Mouse (Mus musculus): ENCODE measurements around the gene Nek1.
"Not testable (repeated sequence)": the region's sequence is repeated elsewhere in the genome, so short reads cannot be mapped to it uniquely, and the experiment has no call there.

Gene Nek1

GRCm38 (mm10) chr8:60984260-60985010 lies 8.6 kb upstream of the Nek1 start:
- DNase-seq (ENCODE audit: low read depth, low spot score), result not testable (repeated sequence)

- DNase-seq (ENCODE audit: low read depth, low spot score), result peak; percentile 77
Observed at GRCm38 (mm10) chr8:60992561-60992909, 460 bp upstream of the Nek1 start.

GRCm38 (mm10) chr8:60993639-60993986 lies 618 bp downstream of the Nek1 start:
- DNase-seq (ENCODE audit: low read depth, low spot score), result no peak

- no peak for DNase-seq (ENCODE audit: low read depth, low spot score)
Observed at GRCm38 (mm10) chr8:60996468-60996867, 3.5 kb downstream of the Nek1 start.

DNA sequence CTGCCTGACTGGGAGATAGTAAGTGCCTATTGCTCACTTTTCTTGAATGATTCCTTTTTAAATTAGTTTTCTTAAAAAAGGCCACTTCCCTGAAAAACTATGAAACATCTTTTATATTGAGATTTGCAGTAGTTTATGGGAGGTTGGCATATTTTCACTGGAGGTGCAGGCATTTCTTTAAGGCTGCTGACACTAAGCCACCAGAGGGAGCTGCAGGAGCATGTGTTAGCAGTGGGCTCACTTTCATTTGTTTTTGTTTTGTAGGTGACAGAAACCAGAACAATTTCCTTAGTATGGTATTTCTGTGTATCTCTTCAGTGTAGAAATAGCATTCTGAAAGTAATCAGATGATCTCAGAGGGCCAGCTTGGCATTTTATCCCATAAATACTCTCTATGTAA lies 49.0 kb downstream of the Nek1 start:
- peak; percentile 13 for DNase-seq (ENCODE audit: low read depth, low spot score)

- no peak for DNase-seq (ENCODE audit: low read depth, low spot score)
Observed at GRCm38 (mm10) chr8:61043874-61044273, 50.9 kb downstream of the Nek1 start.

GRCm38 (mm10) chr8:61046816-61047215 lies 53.8 kb downstream of the Nek1 start:
- DNase-seq (ENCODE audit: low read depth, low spot score), result no peak

GRCm38 (mm10) chr8:61053017-61053416 lies 60.0 kb downstream of the Nek1 start:
- DNase-seq (ENCODE audit: low read depth, low spot score), result no peak

GRCm38 (mm10) chr8:61054313-61054712 lies 61.3 kb downstream of the Nek1 start:
- no peak for DNase-seq (ENCODE audit: low read depth, low spot score)

- no peak for DNase-seq (ENCODE audit: low read depth, low spot score)
Observed at GRCm38 (mm10) chr8:61056997-61057396, 64.0 kb downstream of the Nek1 start.

GRCm38 (mm10) chr8:61059143-61059542 lies 66.1 kb downstream of the Nek1 start:
- DNase-seq (ENCODE audit: low read depth, low spot score), result no peak

DNA sequence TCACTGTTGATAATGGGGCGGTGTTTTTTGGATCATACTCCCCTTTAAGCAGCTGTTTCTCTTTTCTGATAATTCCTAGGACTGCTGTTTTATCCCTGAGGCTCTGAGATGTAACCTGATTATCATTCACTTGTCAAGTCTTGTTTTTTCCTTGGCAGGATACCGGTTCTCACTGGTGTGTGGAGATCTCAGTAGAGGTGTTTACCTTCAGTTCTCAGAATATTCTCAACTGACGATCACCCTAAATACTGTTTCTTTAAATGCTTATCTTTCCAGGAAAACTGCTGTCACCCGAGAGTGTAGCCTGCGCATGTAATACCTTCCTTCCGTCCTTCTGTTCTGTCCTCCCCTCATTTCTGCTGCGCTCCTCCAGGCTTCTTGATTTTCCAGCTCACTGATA lies 67.4 kb downstream of the Nek1 start:
- no peak for DNase-seq (ENCODE audit: low read depth, low spot score)

DNA sequence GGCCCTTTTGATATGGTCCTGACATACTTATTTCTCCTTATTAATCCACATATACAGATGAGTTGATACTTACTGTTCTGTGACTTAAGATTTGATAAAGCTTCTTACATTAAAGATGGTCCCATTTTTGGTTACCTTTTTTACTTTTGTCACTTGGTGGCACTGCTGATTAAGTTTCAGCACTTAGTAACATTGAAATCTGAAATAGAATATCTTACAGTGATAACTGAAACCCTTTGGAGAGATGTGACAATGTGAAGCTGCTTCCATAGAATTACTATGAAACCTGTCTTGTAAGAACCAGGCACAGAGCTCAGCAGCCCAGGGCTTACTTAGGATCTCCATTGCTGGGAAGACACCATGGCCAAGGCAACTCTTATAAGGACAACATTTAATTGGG lies 82.1 kb downstream of the Nek1 start:
- DNase-seq (ENCODE audit: low read depth, low spot score), result no peak

GRCm38 (mm10) chr8:61110496-61110895 lies 117.5 kb downstream of the Nek1 start:
- no peak for DNase-seq (ENCODE audit: low read depth, low spot score)

DNA sequence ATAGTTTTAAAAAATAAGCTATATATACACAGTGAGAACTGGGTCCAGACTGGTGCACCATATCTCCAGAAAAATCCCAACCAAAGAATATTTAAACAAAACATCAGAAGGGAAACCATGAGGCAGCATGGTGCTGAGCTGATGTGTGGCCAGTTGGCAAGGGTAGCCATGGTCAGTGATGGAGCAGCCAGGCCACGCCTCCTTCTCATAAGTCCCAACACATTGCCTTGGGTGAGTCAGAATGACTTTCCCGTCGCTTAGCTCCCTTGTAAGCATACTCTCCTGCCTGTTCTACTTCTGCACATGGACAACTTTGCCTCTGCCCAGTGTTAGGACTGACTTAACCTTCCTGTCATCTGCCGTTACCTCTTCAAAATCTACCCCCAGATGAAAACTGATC lies 118.9 kb downstream of the Nek1 start:
- DNase-seq (ENCODE audit: low read depth, low spot score), result no peak

DNA sequence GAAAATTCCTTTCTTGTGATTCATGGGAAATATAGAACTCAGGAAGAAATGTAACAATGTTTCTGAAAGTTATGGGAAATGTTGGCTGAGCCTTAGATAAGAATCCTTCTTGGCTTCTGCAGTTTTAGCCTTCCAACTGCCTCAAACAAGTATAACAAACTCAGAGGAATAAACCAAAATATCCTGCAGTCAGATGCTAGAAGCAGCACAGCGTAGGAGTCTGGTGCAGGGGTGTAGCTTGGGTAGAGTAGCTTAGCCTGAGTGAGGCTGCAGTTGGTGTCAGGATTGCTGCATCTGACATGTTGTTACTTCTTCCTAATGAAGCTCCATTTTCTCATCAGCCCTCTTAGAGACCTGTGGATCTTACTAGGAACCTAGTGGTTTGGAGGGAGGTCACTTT lies 128.6 kb downstream of the Nek1 start:
- no peak for DNase-seq (ENCODE audit: low read depth, low spot score)

GRCm38 (mm10) chr8:61127299-61127861 lies 134.4 kb downstream of the Nek1 start:
- DNase-seq (ENCODE audit: low read depth, low spot score), result no peak

DNA sequence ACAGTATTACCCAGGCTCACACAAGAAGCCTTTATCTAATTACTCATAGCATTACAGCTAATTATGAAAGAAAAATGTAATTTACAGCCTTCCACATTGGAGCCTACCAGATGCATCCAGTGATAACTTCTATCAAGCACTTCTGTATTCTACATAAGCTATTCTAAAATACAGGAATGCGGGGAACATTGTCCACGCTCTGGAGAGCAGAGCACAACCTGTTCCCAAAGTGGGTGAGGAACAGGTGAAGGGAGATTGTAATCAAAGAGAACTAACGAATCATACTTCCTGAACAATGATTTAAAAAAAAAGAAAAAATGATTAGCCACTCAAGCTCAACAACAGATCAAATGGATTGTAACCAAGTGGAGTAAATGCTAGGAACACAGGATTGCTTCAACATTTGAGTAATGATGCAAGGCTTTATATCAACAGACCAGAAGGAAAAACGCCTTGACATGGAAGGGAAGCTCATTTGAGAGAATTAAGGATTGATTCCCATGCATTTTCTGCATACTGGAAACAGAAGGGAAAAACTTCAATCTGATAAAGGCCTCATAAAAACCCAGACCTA lies 139.7 kb downstream of the Nek1 start:
- no peak for DNase-seq (ENCODE audit: low read depth, low spot score)

DNA sequence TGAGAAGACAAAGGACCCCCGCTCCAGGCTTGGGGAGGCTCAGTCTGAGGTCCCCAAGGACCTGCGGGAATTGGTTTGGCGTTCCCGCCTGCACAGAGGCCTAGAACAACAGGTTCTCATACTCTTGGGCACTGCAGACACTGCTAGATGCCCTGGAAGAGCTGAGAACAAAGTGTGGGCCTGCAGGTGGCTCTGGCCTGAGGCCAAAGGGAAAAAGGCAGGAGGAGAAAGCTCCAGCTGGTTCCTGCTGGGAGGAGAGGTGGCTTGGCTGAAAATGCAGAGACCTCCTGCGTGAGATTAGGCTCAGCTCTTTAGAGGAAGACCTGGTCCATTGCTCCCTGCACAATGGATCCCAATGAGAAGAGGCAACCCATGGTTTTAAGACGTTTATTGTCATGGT lies 148.9 kb downstream of the Nek1 start:
- no peak for DNase-seq (ENCODE audit: low read depth, low spot score)

GRCm38 (mm10) chr8:61142302-61142701 lies 149.3 kb downstream of the Nek1 start:
- DNase-seq (ENCODE audit: low read depth, low spot score), result no peak

GRCm38 (mm10) chr8:61142845-61143244 lies 149.8 kb downstream of the Nek1 start:
- DNase-seq (ENCODE audit: low read depth, low spot score), result no peak

GRCm38 (mm10) chr8:61148728-61149127 lies 155.7 kb downstream of the Nek1 start:
- no peak for DNase-seq (ENCODE audit: low read depth, low spot score)

GRCm38 (mm10) chr8:61150596-61150995 lies 157.6 kb downstream of the Nek1 start:
- no peak for DNase-seq (ENCODE audit: low read depth, low spot score)

All from c-Kit-negative CD71-positive TER-119-positive erythroid progenitor cells, embryonic 14.5 days (primary cell).